Mouse (Mus musculus) embryonic fibroblast, embryonic 13.5 days (primary cell): ENCODE measurements around the gene Atp5c1.

ENCODE experiments used
- CTCF ChIP-seq: IDR thresholded peaks from 2 replicates; pipeline ENCODE4 v1.5.1; 2011; ENCODE audit warnings: mild to moderate bottlenecking, control low read depth, low read length, moderate library complexity, borderline replicate concordance; ENCODE audit not compliant: insufficient read depth
- POLR2A ChIP-seq: IDR thresholded peaks from 2 replicates; pipeline ENCODE4 v1.6.1; 2011; ENCODE audit warnings: low read depth, mild to moderate bottlenecking, control low read depth, low read length, moderate library complexity

DNA sequence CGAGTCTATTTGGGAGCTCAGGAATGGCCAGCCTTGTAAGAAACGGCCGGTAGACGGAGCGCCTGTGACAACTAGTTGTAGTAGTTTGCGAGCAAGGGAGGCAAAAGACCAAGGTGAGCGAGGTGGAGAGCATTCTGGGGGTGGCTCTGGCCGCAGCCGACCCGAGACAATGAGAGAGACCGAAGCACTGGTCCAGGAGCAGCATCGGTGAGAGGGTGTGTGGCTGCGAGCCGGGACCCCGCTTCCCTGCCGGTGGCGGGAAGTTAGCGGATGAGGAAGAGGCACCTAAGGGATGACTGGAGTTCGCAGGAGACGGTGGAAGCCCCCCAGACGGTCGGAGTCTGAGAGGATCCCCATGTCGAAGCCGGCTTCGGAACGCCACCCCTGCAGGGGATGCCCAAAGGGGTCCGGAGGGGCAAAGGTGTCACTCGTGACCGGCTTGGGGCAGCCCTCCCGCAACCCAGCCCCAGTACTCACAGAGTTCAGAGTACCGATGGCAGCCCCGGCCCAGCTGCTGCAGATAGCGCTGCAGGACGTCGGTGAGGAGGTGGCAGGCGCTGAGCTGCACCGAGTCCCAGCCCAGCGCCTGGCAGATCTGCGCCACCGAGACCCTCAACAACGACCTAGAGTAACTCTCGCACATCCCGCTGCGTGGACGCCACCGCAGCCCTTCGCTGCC is 32.4 kb downstream of the Atp5c1 start:
- no peak for TF ChIP-seq CTCF
- TF ChIP-seq POLR2A: no peak
